Mouse (Mus musculus) hindlimb bud, embryonic 11.5 days (tissue): ENCODE measurements around the gene Cdyl2.

Experiments used
- DNase-seq: peaks from one replicate; pipeline ENCODE4 v3.0.0-alpha.2; 2012; ENCODE audit warnings: low read depth, low spot score; ENCODE audit errors: extremely low spot score

Cdyl2 gene

GRCm38 (mm10) chr8:116673052-116673451 lies 59.7 kb downstream of the Cdyl2 start:
- no peak for DNase-seq

GRCm38 (mm10) chr8:116671543-116671942 lies 61.2 kb downstream of the Cdyl2 start:
- DNase-seq = no peak

- DNase-seq = no peak
Measured at GRCm38 (mm10) chr8:116670604-116671003, 62.2 kb downstream of the Cdyl2 start.

GRCm38 (mm10) chr8:116668977-116669376 lies 63.8 kb downstream of the Cdyl2 start:
- no peak for DNase-seq

- DNase-seq = no peak
Measured at GRCm38 (mm10) chr8:116666781-116667325, 65.9 kb downstream of the Cdyl2 start.

- no peak for DNase-seq
Measured at GRCm38 (mm10) chr8:116661521-116661920, 71.3 kb downstream of the Cdyl2 start.

GRCm38 (mm10) chr8:116656811-116657210 lies 76.0 kb downstream of the Cdyl2 start:
- no peak for DNase-seq

GRCm38 (mm10) chr8:116654881-116655280 lies 77.9 kb downstream of the Cdyl2 start:
- DNase-seq = no peak

- no peak for DNase-seq
Measured at GRCm38 (mm10) chr8:116652949-116653348, 79.8 kb downstream of the Cdyl2 start.

GRCm38 (mm10) chr8:116649975-116650725 lies 82.6 kb downstream of the Cdyl2 start:
- no peak for DNase-seq

GRCm38 (mm10) chr8:116645376-116645775 lies 87.4 kb downstream of the Cdyl2 start:
- no peak for DNase-seq

GRCm38 (mm10) chr8:116640925-116641324 lies 91.9 kb downstream of the Cdyl2 start:
- DNase-seq = no peak

GRCm38 (mm10) chr8:116637998-116638397 lies 94.8 kb downstream of the Cdyl2 start:
- no peak for DNase-seq

- no peak for DNase-seq
Measured at GRCm38 (mm10) chr8:116637193-116637592, 95.6 kb downstream of the Cdyl2 start.

- DNase-seq = no peak
Measured at GRCm38 (mm10) chr8:116636396-116636795, 96.4 kb downstream of the Cdyl2 start.

GRCm38 (mm10) chr8:116635972-116636371 lies 96.8 kb downstream of the Cdyl2 start:
- DNase-seq = no peak

- DNase-seq = no peak
Measured at GRCm38 (mm10) chr8:116635261-116635660, 97.5 kb downstream of the Cdyl2 start.

- no peak for DNase-seq
Measured at GRCm38 (mm10) chr8:116634436-116634835, 98.4 kb downstream of the Cdyl2 start.

GRCm38 (mm10) chr8:116633470-116634150 lies 99.2 kb downstream of the Cdyl2 start:
- no peak for DNase-seq

- DNase-seq = no peak
Measured at GRCm38 (mm10) chr8:116630066-116630465, 102.7 kb downstream of the Cdyl2 start.

- no peak for DNase-seq
Measured at GRCm38 (mm10) chr8:116628975-116629374, 103.8 kb downstream of the Cdyl2 start.

- no peak for DNase-seq
Measured at GRCm38 (mm10) chr8:116627854-116628479, 104.8 kb downstream of the Cdyl2 start.
